Mouse (Mus musculus) megakaryocyte, embryonic 14.5 days (primary cell): Measurements from ENCODE around the gene Usp54.

Experiments
- FLI1 ChIP-seq: IDR thresholded peaks from 2 replicates; pipeline ENCODE4 v1.6.1; 2012; ENCODE audit warnings: low read length, inconsistent platforms, mixed read lengths
- GATA1 ChIP-seq: IDR thresholded peaks from 3 replicates; pipeline ENCODE4 v1.6.1; 2012; ENCODE audit warnings: mixed read lengths, low read length, inconsistent platforms, borderline replicate concordance

DNA sequence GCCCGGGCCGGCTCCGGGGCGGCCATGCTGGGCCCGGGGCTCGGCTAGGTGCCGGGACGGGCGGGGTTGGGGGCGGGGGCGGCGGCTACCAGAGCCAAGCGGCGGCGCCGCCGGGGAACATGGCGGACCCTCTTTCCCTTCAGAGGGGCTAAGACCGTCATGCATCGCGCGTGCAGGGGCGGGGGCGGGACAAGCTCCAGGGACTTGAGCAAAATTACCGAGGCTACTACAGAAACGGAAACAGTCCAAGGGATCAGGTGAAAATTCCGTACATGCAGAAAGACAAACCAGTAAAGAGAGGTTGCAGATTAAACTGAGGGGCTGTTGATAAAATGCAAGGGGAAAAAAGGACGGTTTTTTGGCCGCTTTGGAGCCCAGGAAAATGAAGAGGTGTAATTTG is 94.4 kb downstream of the Usp54 start, which contains the start of gene Ppp3cb:
- TF ChIP-seq FLI1 (no peak), GATA1 (no peak)
